Mouse (Mus musculus) limb, embryonic 10.5 days (tissue): ENCODE results near the gene Fgf10. TPM values are rescaled to one million over a fixed set of nuclear protein-coding genes. Genes with fewer than 3 reads are reported as not detected.

Source experiments
- DNase-seq: peaks from one replicate; pipeline ENCODE4 v3.0.0-alpha.2; 2017; ENCODE audit warnings: low spot score
- H3K27ac ChIP-seq: fragments of 300-500 bp; sonication (generic); 2 replicates; pipeline ENCODE4 v1.5.1; 2016; ENCODE audit warnings: mild to moderate bottlenecking
- H3K27me3 ChIP-seq: fragments of 300-500 bp; sonication (generic); 2 replicates; pipeline ENCODE4 v1.6.1; 2016; ENCODE audit warnings: low read depth, mild to moderate bottlenecking; ENCODE audit not compliant: poor library complexity, severe bottlenecking
- H3K36me3 ChIP-seq: fragments of 300-500 bp; sonication (generic); 2 replicates; pipeline ENCODE4 v1.6.1; 2016; ENCODE audit warnings: mild to moderate bottlenecking, moderate library complexity
- H3K4me1 ChIP-seq: fragments of 300-500 bp; sonication (generic); 2 replicates; pipeline ENCODE4 v1.6.1; 2016
- H3K4me3 ChIP-seq: fragments of 300-500 bp; sonication (generic); 2 replicates; pipeline ENCODE4 v1.5.1; 2016; ENCODE audit warnings: mild to moderate bottlenecking, moderate library complexity
- H3K9me3 ChIP-seq: fragments of 300-500 bp; sonication (generic); replicated peaks from 2 replicates; pipeline ENCODE4 v1.6.1; 2016; ENCODE audit warnings: mild to moderate bottlenecking
- WGBS: fragments of 180-500 bp; shearing (Covaris S2); methylation state at CpG from one replicate; pipeline ENCODE4 v1.1.7; 2016; 5-methylcytosine and 5-hydroxymethylcytosine counted together
- polyA plus RNA-seq: library from polyadenylated mRNA; unstranded; fragments of >200 nt; fragmentation: Nextera tagmentation; extraction: Ambion mirVana; gene quantifications from 2 replicates; pipeline ENCODE4 v1.2.1, GENCODE M21; 2016

Fgf10 gene
- polyA plus RNA-seq, 1 experiment from 2014 or later, result 12.3 TPM

DNA sequence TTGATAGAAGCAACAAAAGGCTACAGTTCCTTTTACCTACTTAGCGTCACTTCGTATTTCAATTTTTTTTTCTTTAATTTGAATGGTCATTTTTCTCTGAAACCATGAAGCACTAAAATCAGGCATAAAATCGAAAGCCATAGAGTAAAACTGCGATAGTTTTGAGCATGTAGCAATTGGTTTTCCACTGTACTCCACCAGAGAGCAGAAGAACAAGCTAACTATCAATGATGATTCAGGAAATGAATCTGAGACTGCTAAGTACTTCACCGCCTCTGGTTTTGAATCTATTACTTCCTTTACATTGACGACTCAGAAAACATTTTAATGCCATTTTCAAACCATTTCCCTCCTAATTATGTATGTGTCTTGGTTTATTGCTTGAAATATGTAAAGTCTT is 150.2 kb downstream of the Fgf10 start:
- Histone ChIP-seq H3K4me3 (no peak overlapping the region), H3K36me3 (no peaks in the 10 kb centered on the region), H3K9me3 (no peaks in the 10 kb centered on the region), H3K27ac (peak overlapping the region; percentile 58), H3K4me1 (peaks cover 26% of the 10 kb centered on the region), H3K27me3 (no peaks in the 10 kb centered on the region)
- whole genome bisulfite sequencing, result 74% methylated on average over 6 of the region's 6 CpGs
- no peak for DNase-seq

- H3K27ac ChIP-seq, result no peak overlapping the region
- DNase-seq, result no peak
- peaks cover 37% of the 10 kb centered on the region for H3K4me1 ChIP-seq
- H3K4me3 ChIP-seq, result no peak overlapping the region
- no peaks in the 10 kb centered on the region for H3K36me3 ChIP-seq
- H3K9me3 ChIP-seq, result no peaks in the 10 kb centered on the region
- WGBS, result 83% methylated on average over 2 of the region's 2 CpGs
- H3K27me3 ChIP-seq, result no peaks in the 10 kb centered on the region
Measured at GRCm38 (mm10) chr13:118823113-118823512, 153.5 kb downstream of the Fgf10 start.

- WGBS, result 30% methylated on average over 4 of the region's 4 CpGs
- Histone ChIP-seq H3K4me3 (no peak overlapping the region), H3K4me1 (peaks cover 20% of the 10 kb centered on the region), H3K9me3 (no peaks in the 10 kb centered on the region), H3K36me3 (no peaks in the 10 kb centered on the region), H3K27me3 (no peaks in the 10 kb centered on the region), H3K27ac (peak overlapping the region; percentile 72)
- no peak for DNase-seq
Measured at GRCm38 (mm10) chr13:118825102-118825501, 155.5 kb downstream of the Fgf10 start.

GRCm38 (mm10) chr13:118828604-118829381 is 159.2 kb downstream of the Fgf10 start:
- no peaks in the 10 kb centered on the region for H3K36me3 ChIP-seq
- H3K9me3 ChIP-seq, result no peaks in the 10 kb centered on the region
- H3K27ac ChIP-seq, result no peak overlapping the region
- DNase-seq, result no peak
- H3K27me3 ChIP-seq, result no peaks in the 10 kb centered on the region
- no peak overlapping the region for H3K4me3 ChIP-seq
- WGBS, result 89% methylated on average over 10 of the region's 10 CpGs
- peaks cover 15% of the 10 kb centered on the region for H3K4me1 ChIP-seq

GRCm38 (mm10) chr13:118834021-118834420 is 164.4 kb downstream of the Fgf10 start:
- H3K9me3 ChIP-seq, result no peaks in the 10 kb centered on the region
- no peak overlapping the region for H3K4me3 ChIP-seq
- no peaks in the 10 kb centered on the region for H3K4me1 ChIP-seq
- H3K27me3 ChIP-seq, result no peaks in the 10 kb centered on the region
- no peak overlapping the region for H3K27ac ChIP-seq
- DNase-seq, result no peak
- no peaks in the 10 kb centered on the region for H3K36me3 ChIP-seq

- no peaks in the 10 kb centered on the region for H3K27me3 ChIP-seq
- no peak overlapping the region for H3K4me3 ChIP-seq
- 90% methylated on average over 4 of the region's 4 CpGs for WGBS
- H3K36me3 ChIP-seq, result no peaks in the 10 kb centered on the region
- no peaks in the 10 kb centered on the region for H3K4me1 ChIP-seq
- no peaks in the 10 kb centered on the region for H3K9me3 ChIP-seq
- no peak for DNase-seq
- H3K27ac ChIP-seq, result no peak overlapping the region
Measured at GRCm38 (mm10) chr13:118835078-118835477, 165.5 kb downstream of the Fgf10 start.
